Mouse (Mus musculus) G1E (cell line): ENCODE data around the gene Sctr.

Source experiments
- CTCF ChIP-seq: IDR thresholded peaks from 2 replicates; pipeline ENCODE4 v1.5.1; 2012; ENCODE audit warnings: low read depth, low read length, inconsistent platforms, mixed read lengths
- GATA1 ChIP-seq: IDR thresholded peaks from 2 replicates; pipeline ENCODE4 v1.6.1; 2012; ENCODE audit warnings: borderline replicate concordance, low read length, inconsistent platforms, mixed read lengths
- GATA2 ChIP-seq: IDR thresholded peaks from 2 replicates; pipeline ENCODE4 v1.6.1; 2012; ENCODE audit warnings: low read depth, low read length, inconsistent platforms, borderline replicate concordance
- POLR2AphosphoS5 ChIP-seq: IDR thresholded peaks from 2 replicates; pipeline ENCODE4 v1.6.1; 2012; ENCODE audit warnings: low read depth, low read length, inconsistent platforms; ENCODE audit not compliant: insufficient replicate concordance
- TAL1 ChIP-seq: conservative IDR thresholded peaks from 2 replicates; pipeline ENCODE4 v1.6.1; 2012; ENCODE audit warnings: low read depth, low read length, inconsistent platforms, mixed read lengths

DNA sequence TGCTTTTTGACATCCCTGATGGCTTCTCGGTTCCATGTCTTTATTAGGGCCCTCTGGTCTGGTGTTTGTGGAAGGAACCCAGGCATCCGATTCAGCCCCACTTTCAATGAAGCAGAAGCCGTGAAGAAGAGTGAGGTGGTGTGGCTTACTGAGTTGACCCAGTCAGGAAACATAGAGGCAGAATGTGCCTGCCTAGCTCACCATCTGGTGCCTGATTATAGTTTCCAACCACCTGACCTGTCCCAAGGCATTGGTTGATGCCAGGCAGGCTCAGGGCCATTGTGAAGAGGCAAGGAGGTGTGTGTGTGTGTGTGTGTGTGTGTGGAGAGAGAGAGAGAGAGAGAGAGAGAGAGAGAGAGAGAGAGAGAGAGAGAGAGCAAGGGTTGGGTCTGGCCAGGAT, 23.8 kb downstream of the Sctr start:
- no peak for TF ChIP-seq GATA1
- TF ChIP-seq CTCF: no peak
- no peak for TF ChIP-seq POLR2AphosphoS5
- no peak for TF ChIP-seq TAL1
- TF ChIP-seq GATA2: no peak
